Mouse (Mus musculus) neutrophil, adult 65 days (primary cell): ENCODE measurements around the gene Ppef1. TPM values are rescaled to one million over a fixed set of nuclear protein-coding genes. Genes with fewer than 3 reads are reported as not detected.

Experiments
- total RNA-seq: library from RNA; stranded (reverse); gene quantifications from 2 replicates; pipeline ENCODE4 v1.2.4, GENCODE M21; 2023

Gene Ppef1
- total RNA-seq, result not detected in 2 replicates

DNA sequence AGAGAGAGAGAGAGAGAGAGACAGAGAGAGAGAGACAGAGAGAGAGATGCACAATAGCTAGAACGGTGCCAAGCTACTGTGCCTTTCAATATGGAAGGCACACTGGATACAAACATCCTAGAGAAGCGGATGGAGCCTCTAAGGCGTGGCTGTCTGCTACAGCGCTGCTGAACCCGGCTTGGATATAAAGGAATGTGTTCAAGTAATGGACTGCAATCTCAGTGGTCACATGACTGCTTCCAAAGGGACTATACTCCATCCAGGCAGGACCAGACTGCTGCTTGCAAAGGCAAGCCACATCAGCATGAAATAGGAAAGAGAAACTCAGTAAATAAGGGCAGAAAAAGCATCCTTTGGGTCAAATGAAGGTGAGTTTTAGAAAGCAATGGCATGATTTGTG is at the start of gene Ppef1:
TSS of gene Ppef1 (minus strand) at position 116 of the 400 bp plus-strand sequence.

DNA sequence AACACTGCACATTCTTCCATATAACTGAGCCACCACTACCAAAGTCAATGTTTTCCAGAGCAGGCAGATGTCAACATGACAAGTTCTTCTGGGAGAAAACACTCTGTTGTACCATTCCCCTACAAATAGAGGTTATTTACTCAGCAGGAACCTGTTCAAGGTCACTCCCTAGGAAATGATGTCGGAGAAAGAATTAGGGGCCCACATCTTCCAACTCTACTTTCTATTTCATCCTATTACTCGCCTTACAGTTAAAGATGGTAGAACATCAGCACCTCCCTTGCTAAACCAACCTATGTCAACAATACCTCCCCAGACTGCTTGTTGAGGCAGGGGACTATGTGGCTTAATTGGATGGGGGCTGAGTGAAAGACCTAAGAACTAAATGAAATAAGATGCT is 32.1 kb upstream of the Ppef1 start, which contains the start of gene Rs1:
TSS of gene Rs1 (plus strand) at position 301 of the 400 bp plus-strand sequence.

Other genes starting within 250 kb of the Ppef1 start
- gene Phka2, start 233.6 kb downstream of the Ppef1 start, total RNA-seq, result 38.7 and 44.6 TPM in 2 replicates
- gene Rs1, start 32.2 kb upstream of the Ppef1 start, total RNA-seq, result not detected in 2 replicates
- gene Gja6, start 171.3 kb upstream of the Ppef1 start, total RNA-seq, result not detected in 2 replicates